Mouse (Mus musculus): ENCODE data around the gene Snx27.

- TF ChIP-seq GATA1 (IDR thresholded peaks at IDR 0.05; ENCODE audit: low read length): no peak
- TF ChIP-seq TAL1 (IDR thresholded peaks at IDR 0.05; ENCODE audit: low read length): no peak
These were observed 41.8 kb upstream of the Snx27 start for GRCm38 (mm10) chr3:94624281-94624680.
